Mouse (Mus musculus) hindbrain, embryonic 16.5 days (tissue): ENCODE data around the gene Slc25a48. TPM values are rescaled to one million over a fixed set of nuclear protein-coding genes. Genes with fewer than 3 reads are reported as not detected.

Experiments used
- ATAC-seq: fragments of 200-750 bp; cut with Nextera tagmentation; 2 replicates; pipeline ENCODE4 v1.8.0; 2017; ENCODE audit warnings: moderate TSS enrichment, moderate library complexity
- H3K27ac ChIP-seq: fragments of 300-500 bp; sonication (generic); 2 replicates; pipeline ENCODE4 v1.5.1; 2014; ENCODE audit warnings: low read depth, mild to moderate bottlenecking, control low read depth, low read length, moderate library complexity
- H3K27me3 ChIP-seq: fragments of 300-500 bp; sonication (generic); replicated peaks from 2 replicates; pipeline ENCODE4 v1.6.1; 2014; ENCODE audit warnings: low read length; ENCODE audit not compliant: control insufficient read depth, insufficient read depth
- H3K36me3 ChIP-seq: fragments of 300-500 bp; sonication (generic); 2 replicates; pipeline ENCODE4 v1.6.1; 2014; ENCODE audit warnings: mild to moderate bottlenecking, low read length, moderate library complexity, mixed read lengths; ENCODE audit not compliant: control insufficient read depth, insufficient read depth
- H3K4me1 ChIP-seq: fragments of 300-500 bp; sonication (generic); 2 replicates; pipeline ENCODE4 v1.6.1; 2014; ENCODE audit warnings: low read depth, low read length; ENCODE audit not compliant: control insufficient read depth, insufficient read depth
- H3K4me2 ChIP-seq: fragments of 300-500 bp; sonication (generic); 2 replicates; pipeline ENCODE4 v1.6.1; 2014; ENCODE audit warnings: mild to moderate bottlenecking, low read length, control low read depth, moderate library complexity
- H3K4me3 ChIP-seq: fragments of 300-500 bp; sonication (generic); 2 replicates; pipeline ENCODE4 v1.5.1; 2014; ENCODE audit warnings: mild to moderate bottlenecking, low read length, control low read depth, moderate library complexity
- H3K9ac ChIP-seq: fragments of 300-500 bp; sonication (generic); 2 replicates; pipeline ENCODE4 v1.6.1; 2014; ENCODE audit warnings: low read depth, mild to moderate bottlenecking, control low read depth, low read length, moderate library complexity
- H3K9me3 ChIP-seq: fragments of 300-500 bp; sonication (generic); 2 replicates; pipeline ENCODE4 v1.6.1; 2014; ENCODE audit warnings: mild to moderate bottlenecking, low read length, moderate library complexity; ENCODE audit not compliant: control insufficient read depth
- WGBS: fragments of 180-500 bp; shearing (Covaris S2); extraction: QIAGEN DNeasy Blood & Tissue Kit; methylation state at CpG from one replicate; pipeline ENCODE4 v1.1.7; 2014; 5-methylcytosine and 5-hydroxymethylcytosine counted together
- polyA plus RNA-seq: library from polyadenylated mRNA; unstranded; fragments of >200 nt; fragmentation: Nextera tagmentation; extraction: Ambion mirVana; gene quantifications from 2 replicates; pipeline ENCODE4 v1.2.1, GENCODE M21; 2015

Gene Slc25a48
- polyA plus RNA-seq, 1 experiment from 2014 or later, result 0.06 TPM

DNA sequence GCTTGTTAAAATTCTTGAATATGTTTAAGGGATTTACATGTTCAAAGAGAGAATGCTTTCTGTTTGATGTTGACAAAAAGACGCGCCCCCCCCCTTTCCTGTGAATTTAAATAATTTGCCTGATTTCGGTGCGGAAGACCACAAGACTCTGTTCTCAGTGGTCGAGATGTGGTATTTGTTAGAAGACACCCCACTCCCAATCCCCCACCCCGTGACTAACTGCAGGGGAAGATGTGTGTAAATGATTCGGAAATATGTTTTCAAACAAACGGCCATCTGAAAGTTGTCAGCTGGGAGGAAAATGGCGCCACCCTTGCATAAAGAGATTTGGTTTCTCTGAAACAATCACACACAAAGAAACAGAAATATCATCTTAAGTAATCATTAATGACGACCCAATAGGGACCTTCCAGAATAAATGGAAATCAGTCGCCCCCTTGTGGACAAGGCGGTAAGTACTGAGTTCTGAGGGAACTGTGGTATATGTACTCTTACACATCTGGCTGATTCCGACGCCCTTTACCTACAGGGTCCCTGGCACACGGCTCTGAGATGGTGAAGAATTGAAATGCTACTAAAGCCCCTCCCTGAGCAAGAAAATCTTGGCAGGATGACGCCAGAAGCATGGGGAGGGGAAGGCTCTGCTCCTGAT, 16.0 kb upstream of the Slc25a48 start:
- WGBS, result 28% methylated on average over 16 of the region's 16 CpGs
- H3K4me2 ChIP-seq, result no peak overlapping the region

GRCm38 (mm10) chr13:56425931-56426330, 12.2 kb upstream of the Slc25a48 start:
- H3K4me3 ChIP-seq, result no peak overlapping the region
- WGBS, result 87% methylated on average over 7 of the region's 7 CpGs
- ATAC-seq, result no peak
- no peaks in the 10 kb centered on the region for H3K27me3 ChIP-seq
- no peaks in the 10 kb centered on the region for H3K36me3 ChIP-seq
- H3K9me3 ChIP-seq, result no peaks in the 10 kb centered on the region
- no peak overlapping the region for H3K9ac ChIP-seq
- no peak overlapping the region for H3K27ac ChIP-seq
- no peaks in the 10 kb centered on the region for H3K4me1 ChIP-seq
- no peak overlapping the region for H3K4me2 ChIP-seq

More for the DNA sequence above, 16.0 kb upstream of the Slc25a48 start:
- Histone ChIP-seq H3K9ac (no peak overlapping the region), H3K27me3 (no peaks in the 10 kb centered on the region), H3K9me3 (no peaks in the 10 kb centered on the region), H3K27ac (no peak overlapping the region), H3K4me1 (no peaks in the 10 kb centered on the region), H3K36me3 (no peaks in the 10 kb centered on the region), H3K4me3 (no peak overlapping the region)
- peak; percentile 62; the same call in 1 of the 2 replicates for ATAC-seq

- whole genome bisulfite sequencing, result 73% methylated on average over 4 of the region's 4 CpGs
Observed at GRCm38 (mm10) chr13:56426365-56426764, 11.8 kb upstream of the Slc25a48 start, which contains the start of gene Gm3045. Gm3045 (plus strand) TSS chr13:56426594.

DNA sequence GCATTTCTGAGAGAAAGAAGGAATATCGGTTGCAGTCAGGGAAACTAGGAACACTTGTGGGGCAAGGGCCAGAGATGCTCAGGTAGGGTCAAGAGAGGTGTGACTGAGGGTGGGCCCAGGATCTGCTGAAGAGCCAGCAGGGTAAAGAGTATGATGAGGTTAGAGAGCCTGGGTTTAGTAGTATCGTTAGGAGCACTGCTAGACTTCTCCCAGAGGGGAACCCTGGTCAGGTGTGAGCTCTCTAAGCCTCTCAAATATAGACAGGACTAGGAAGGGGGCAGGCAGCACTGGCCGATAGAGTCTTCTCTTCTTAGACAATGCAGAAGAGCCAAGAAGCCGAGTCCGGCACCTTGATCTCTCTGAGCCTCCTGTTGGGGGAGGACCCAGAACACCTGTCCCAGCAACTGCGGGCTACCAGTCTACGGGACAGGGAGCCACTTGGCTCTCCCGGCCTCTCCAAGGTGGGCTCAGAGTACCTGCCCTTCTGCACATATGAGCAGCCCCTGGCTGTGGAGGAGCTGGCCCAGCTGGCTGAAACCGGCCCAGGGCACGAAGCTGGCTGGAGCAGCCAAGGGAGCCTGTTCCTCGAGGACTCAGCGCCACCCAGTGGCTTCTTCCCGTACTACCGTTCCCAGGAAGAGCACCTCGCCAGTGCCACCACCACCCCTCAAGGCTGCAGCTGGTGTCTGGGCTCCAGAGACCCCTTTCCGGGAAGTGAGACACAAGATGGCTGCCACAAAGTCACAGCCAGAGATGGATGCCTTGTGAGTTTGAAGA, 9.2 kb upstream of the Slc25a48 start:
- H3K27ac ChIP-seq, result no peak overlapping the region
- no peaks in the 10 kb centered on the region; the same call in 1 of the 2 replicates for H3K4me1 ChIP-seq
- H3K9ac ChIP-seq, result no peak overlapping the region
- no peaks in the 10 kb centered on the region for H3K9me3 ChIP-seq
- WGBS, result 29% methylated on average over 16 of the region's 16 CpGs
- no peaks in the 10 kb centered on the region for H3K27me3 ChIP-seq
- no peak overlapping the region for H3K4me2 ChIP-seq
- H3K4me3 ChIP-seq, result no peak overlapping the region
- peak; percentile 77 for ATAC-seq
- H3K36me3 ChIP-seq, result no peaks in the 10 kb centered on the region

More at GRCm38 (mm10) chr13:56426365-56426764, 11.8 kb upstream of the Slc25a48 start, which contains the start of gene Gm3045:
- no peak within 1 kb of the TSS for H3K4me2 ChIP-seq
- no peaks in the 10 kb centered on the region for H3K9me3 ChIP-seq
- no peak within 1 kb of the TSS for H3K27ac ChIP-seq
- no peaks in the 10 kb centered on the region for H3K4me1 ChIP-seq
- no peak within 1 kb of the TSS for H3K9ac ChIP-seq
- no peaks in the 10 kb centered on the region for H3K27me3 ChIP-seq
- no peaks in the 10 kb centered on the region for H3K36me3 ChIP-seq
- no peak for ATAC-seq
- no peak within 1 kb of the TSS for H3K4me3 ChIP-seq

DNA sequence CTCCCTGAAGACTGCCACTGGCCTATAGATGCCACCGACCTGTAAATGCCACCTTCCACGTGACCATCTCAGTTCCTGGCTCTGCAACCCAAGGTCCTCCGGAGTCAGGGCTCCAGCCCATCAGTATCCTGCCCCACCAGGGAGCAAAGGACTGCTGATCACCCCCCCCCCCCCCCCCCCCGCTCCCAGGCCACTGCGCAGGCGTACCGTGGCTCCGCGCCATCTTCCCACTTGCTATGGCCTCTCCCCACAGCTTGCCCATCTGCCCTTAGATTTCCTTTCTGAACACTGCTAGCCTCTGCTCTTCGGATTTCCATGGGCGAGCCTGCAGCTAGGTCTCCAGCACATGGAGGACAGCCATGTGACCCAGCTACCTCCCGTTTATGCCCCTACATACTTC, 5.7 kb upstream of the Slc25a48 start:
- no peak for ATAC-seq
- Histone ChIP-seq H3K9me3 (no peaks in the 10 kb centered on the region), H3K27me3 (peaks cover 7% of the 10 kb centered on the region), H3K4me2 (no peak overlapping the region), H3K4me1 (no peaks in the 10 kb centered on the region; the same call in none of the 2 replicates), H3K9ac (no peak overlapping the region), H3K36me3 (no peaks in the 10 kb centered on the region), H3K27ac (no peak overlapping the region), H3K4me3 (no peak overlapping the region)
- WGBS, result 82% methylated on average over 11 of the region's 12 CpGs

DNA sequence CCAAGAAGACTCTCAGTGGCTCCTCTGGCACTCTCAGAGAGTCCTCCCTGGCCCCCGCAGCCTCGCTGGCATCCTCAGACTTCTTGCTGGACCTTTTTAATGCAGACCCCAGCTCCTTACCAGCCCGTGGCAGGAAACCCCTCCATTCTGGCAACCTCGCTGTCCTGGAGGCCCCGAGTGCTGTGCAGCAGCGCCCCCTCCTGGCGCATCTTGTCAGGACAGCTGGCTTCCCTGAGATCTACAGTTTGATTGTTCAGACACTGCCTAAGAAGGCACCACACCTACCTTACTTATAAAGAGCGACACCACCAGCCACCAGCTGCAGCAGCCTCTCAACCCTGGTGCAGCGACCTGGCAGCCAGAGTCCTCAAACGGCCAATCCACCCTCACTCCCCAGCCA, 4.7 kb upstream of the Slc25a48 start:
- no peaks in the 10 kb centered on the region for H3K9me3 ChIP-seq
- H3K9ac ChIP-seq, result no peak overlapping the region
- 8% methylated on average over 10 of the region's 10 CpGs for WGBS
- H3K4me3 ChIP-seq, result no peak overlapping the region
- H3K4me1 ChIP-seq, result peaks cover 5% of the 10 kb centered on the region
- no peaks in the 10 kb centered on the region for H3K36me3 ChIP-seq
- H3K27me3 ChIP-seq, result peaks cover 16% of the 10 kb centered on the region
- no peak overlapping the region for H3K27ac ChIP-seq
- no peak for ATAC-seq
- no peak overlapping the region for H3K4me2 ChIP-seq

- ATAC-seq, result no peak
Observed at GRCm38 (mm10) chr13:56434311-56434751, 3.8 kb upstream of the Slc25a48 start.

DNA sequence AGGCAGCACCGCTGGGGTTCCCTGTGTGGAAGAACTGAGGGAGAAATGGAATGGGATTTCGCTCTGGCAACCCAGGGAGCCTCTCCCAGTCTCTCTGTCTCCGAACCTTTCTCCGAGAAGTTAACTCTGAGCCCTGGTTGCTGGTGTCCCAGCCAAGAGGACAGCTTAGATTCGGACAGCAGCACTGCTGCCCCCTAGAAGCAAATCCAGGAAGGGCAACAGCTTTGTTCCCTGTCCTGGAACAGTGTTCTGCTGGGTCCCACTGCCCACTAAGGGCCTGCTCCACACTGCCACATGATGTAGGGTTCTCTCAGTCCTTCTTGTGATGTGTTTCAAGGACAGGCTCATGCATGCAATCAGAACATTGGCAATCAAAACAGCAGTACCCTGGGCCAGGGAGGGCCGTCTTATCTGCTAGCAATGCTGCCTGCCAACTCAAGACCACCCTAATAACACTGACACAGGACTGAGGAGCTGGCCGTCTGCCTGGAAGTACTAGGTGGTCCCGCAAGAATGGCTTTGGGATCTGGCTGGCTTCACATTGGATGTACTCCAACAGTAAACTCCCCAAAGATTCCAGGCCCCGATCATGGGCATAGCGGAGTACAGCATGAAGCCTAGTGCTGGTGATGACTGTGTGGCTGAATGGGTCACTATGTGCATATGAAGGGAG, 2.4 kb upstream of the Slc25a48 start:
- Histone ChIP-seq H3K36me3 (no peaks in the 10 kb centered on the region), H3K4me2 (no peak overlapping the region), H3K27me3 (peaks cover 35% of the 10 kb centered on the region), H3K9ac (no peak overlapping the region), H3K9me3 (no peaks in the 10 kb centered on the region), H3K27ac (no peak overlapping the region), H3K4me3 (no peak overlapping the region), H3K4me1 (peaks cover 11% of the 10 kb centered on the region)
- ATAC-seq, result peak; percentile 40; the same call in 1 of the 2 replicates
- 50% methylated on average over 10 of the region's 10 CpGs for WGBS

More at GRCm38 (mm10) chr13:56434311-56434751, 3.8 kb upstream of the Slc25a48 start:
- no peak overlapping the region for H3K4me3 ChIP-seq
- H3K36me3 ChIP-seq, result no peaks in the 10 kb centered on the region
- no peak overlapping the region for H3K4me2 ChIP-seq
- peaks cover 23% of the 10 kb centered on the region for H3K27me3 ChIP-seq
- 72% methylated on average over 9 of the region's 9 CpGs for WGBS
- H3K4me1 ChIP-seq, result peaks cover 11% of the 10 kb centered on the region
- no peaks in the 10 kb centered on the region for H3K9me3 ChIP-seq
- no peak overlapping the region for H3K9ac ChIP-seq
- H3K27ac ChIP-seq, result no peak overlapping the region

DNA sequence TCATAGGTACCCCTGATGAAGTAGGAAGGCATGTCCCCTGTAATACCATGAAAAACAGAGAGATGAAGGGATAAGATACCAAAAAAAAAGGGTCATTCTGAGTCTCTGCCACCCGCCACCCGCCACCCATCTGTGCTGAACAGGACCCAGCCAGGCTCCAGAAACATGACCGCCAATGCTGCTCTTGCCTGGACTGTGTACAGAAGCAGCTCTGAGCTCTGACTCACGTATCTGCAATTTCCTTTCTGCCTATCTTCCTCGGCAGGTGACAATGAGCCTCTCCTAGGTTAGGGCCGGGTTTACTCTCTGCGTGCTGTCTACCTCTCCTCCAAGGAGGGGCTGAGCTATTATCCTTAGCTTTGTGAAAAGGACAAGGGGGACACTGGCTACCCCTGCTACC, 5.3 kb downstream of the Slc25a48 start:
- Histone ChIP-seq H3K36me3 (no peaks in the 10 kb centered on the region), H3K27me3 (peaks cover 20% of the 10 kb centered on the region), H3K9ac (no peak overlapping the region), H3K4me3 (no peak overlapping the region), H3K4me2 (no peak overlapping the region), H3K4me1 (peaks cover 6% of the 10 kb centered on the region), H3K9me3 (no peaks in the 10 kb centered on the region), H3K27ac (no peak overlapping the region)
- 85% methylated on average over 7 of the region's 7 CpGs for WGBS
- no peak for ATAC-seq
